Mouse (Mus musculus): ENCODE measurements around the gene Magi2.
"Not testable (repeated sequence)": the region's sequence is repeated elsewhere in the genome, so short reads cannot be mapped to it uniquely, and the experiment has no call there.

The Magi2 gene

DNA sequence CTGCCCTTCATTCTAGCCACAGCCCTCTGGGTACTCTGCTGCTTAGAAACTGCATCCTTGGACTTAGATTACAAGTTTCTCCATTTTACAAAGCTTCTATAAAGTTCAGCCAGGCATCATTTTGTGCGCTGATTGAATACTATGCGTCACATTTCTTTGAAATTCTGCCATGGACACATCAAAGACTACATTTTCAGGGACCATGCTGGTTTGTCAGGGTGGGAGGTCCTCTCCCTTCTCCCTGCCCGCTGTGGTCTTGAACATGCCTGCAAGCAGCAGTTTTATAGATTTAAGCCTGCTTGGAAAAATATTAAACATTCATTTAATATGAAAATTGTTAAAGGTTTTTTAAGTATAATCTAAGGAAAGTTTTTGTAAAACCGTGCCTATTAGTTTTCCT, 1030.6 kb downstream of the Magi2 start:
- DNase-seq, result no peak

DNA sequence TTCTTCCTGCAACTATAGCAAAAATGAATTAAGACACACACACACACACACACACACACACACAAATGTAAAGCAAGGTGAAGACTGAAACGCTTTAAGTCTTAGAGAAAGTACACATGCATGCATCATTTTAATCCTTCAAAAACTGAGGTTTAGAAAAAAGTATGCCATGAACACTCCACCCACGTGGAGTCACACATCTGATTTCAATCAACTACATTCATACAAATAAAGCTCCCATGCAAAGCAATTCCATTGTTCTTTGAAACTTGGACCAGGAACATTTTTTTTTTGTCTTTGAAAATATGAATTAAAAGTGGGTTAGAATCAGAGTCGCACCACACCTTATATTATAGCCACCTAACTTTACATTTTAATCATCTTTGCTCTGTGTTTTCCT, 1032.9 kb downstream of the Magi2 start:
- DNase-seq, result no peak

DNA sequence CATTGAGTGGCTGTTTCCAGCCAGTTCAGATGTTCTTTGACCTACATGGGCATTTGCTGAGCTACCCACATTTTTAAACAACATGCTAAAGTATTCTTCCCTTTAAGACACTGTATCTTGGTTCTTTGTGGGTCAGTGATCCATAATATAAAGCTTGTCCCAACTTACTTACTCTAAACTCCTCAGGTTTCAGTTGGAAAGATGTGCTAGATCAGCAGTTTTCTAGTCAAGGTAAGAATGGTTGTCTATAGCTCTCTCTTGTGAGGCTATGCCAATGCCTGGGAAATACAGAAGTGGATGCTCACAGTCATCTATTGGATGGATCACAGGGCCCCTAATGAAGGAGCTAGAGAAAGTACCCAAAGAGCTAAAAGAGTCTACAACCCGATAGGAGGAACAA, 1045.8 kb downstream of the Magi2 start:
- not testable (repeated sequence) for DNase-seq

DNA sequence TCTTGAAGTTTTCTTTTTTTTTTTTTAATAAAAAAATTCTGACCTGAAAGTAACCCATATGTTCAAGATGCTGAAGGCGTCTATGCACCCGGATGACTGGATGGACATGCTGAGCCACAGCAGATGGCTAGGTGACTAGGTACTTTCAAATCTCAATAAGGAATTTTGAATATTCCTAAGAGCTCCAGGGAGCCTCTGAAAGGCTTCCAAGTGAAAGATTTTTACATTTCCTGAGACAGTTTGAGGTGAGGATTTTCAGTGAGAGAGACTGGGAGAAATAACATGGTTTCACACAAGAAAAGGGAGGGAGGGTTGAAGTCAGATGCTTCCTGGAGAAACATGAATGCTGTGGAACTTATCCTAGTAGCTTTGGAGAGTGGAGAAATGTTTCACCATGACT, 1048.8 kb downstream of the Magi2 start:
- no peak for DNase-seq

DNA sequence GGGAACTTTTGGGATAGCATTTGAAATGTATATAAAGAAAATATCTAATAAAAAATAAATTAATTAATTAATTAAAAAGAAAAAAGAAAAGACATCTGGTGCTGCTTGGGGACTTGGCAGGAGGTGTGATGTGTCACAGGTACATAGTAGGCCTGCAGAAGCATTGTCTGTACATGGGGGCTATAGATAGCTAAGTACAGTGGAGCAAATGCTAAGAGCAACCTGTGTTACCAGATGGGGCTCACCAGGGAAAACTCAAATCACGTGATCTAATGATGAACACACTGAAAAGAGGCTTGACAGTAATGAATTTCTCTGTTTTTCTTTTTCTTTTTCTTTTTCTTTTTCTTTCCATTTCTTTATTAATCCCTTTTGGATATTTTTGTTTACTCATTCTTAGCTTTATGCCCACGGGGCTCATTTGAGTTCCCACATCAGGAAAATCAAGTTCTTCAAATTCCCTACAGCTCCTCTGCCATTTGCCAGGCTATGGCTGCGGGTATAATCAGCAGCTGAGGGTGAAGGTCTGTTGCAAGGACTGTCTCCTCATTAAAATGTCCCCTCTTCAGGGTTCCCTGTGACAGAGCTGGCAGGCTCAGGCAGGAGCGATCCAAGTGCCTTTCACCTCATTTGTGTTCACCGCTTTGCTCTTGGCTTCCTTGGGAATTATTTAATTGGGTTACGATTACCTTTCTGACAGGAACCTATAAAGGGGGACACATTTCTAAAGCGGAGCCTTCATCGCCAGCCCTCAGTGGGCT, 1058.4 kb downstream of the Magi2 start:
- no peak for DNase-seq

DNA sequence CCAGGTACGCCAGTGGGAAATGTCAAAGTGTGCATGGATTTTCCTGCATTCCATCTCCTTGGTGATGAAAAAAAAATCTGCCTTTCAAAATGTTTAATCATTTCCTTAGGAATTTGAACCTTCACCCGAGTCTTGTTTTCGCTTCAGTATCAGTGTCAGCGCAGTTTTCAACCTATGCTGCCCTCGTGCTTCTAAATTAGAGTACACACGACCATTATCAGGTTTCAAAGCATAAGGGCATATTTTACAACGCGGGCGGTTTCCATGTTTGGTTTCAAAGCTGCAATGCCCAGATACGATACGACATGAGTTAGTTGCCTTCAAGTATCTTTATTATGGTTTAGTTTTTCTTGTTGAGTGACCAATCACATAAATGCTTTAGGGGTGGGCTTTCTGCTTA, 1067.7 kb downstream of the Magi2 start:
- no peak for DNase-seq

DNA sequence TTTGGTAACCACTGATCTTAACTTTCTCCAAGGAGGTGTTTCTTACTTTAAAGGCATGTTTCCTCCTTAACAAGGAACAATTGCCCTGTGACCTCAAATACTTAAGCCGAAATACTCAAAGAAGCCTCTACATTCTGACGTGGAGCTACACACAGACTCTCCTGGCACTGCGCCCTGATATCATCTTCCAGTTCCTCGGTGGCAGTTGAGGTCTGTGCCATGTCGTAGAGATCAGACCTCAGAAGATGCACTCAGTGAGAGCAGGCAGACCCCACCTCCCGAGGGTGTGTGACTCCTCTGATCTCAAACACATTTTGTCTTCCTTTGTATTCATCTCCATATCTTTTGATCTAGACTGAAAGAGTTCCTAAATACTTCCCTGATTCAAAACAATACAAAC, 1073.0 kb downstream of the Magi2 start:
- no peak for DNase-seq

DNA sequence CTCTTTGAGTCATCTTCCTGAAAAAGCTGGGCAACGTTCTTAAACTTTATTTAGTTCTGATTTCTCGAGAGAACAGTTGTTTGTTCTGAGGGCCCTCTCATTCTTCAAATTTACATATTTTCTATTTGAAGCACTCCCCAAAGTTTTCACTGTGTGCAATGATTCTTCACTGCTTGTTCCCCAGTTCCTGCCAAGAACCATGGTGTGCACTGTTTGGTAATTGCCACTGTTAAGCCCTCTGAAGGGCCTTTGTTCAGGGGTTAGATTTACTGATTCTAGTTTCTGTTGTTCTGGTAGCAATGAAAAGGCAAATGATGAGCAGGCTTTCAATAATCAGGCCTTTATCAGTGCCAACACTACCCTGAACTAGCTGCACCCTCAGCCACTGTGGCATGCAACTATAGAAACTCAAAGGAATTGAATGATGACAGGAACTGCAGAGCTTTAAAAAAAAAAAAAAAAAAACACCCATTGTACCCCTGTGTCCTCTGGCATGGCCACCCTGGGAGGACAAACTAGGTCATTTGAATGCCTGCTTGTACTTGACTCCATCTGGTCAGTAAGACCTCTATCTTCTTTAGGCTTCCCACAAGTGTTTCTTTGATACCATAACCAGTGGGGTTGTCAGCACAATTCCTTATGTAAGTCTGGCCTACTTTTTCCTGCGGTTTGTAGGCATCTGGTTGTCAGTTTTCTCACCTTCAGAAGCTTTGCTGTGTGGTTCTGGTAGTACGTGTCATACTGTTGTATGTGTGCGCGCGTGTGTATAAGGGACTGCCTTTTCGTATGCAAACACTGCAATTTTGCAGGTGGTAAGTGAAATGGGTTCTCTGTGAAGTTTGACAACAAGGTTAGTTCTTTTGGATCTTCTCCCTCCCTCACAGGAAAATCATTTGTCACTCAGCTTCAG, 1076.5 kb downstream of the Magi2 start:
- DNase-seq, result no peak

DNA sequence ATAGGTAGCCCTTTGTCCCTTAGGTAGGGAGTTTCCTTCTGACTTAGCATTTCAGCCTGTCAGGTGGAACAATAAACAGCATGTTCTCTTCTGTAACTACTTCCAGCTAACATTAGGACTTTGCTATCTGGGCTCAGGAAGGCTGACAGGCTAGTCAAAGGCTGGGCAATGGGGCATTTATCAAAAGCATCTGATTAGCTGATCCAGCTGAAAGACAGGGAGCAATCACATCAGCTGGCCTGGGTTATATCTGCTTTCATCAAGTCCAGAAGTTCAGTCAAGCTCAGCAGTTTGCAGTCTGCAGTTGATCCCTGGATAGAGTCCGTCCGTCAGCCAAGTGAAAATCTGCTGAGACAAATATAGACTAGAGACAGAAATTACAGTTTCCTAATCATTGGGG, 1094.1 kb downstream of the Magi2 start:
- DNase-seq, result no peak

DNA sequence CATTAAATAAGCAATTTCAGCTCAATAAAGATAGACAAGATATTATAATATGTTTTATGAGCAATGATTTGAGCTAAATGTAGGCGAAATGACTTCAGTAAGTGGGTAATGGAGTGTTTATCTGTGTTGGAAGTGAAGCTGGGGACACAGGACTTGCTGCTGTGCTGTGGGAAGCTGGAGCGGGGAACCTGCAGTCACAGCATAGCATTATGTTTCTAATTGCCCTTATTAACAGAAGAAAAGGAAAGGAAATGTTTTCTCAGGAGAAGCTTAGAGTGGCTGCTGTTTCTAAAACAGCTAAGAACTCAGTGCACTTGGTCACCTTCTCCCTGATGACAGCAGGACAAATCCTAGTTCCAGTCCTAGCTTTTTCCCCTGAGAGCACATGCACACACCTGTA, 1098.5 kb downstream of the Magi2 start:
- DNase-seq, result no peak

DNA sequence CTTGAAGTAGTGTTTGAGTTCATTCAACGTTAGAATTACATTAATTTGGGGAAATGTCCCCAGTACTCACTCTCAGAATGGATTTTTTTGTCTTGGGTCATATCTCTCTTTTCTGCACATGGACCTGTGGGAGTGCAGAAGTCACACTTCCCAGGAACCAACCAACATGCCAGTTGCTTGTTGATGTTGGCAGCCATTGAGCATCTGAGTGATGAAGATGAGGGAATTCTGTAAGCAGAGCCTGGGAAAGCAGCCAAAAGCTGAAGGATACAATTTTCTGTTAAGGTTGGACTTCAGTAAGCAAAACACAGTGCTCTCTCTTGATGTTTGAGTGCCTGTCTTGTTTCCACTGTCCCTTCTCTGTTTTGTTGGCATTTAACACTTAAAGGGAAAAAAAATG, 1102.1 kb downstream of the Magi2 start:
- no peak for DNase-seq

DNA sequence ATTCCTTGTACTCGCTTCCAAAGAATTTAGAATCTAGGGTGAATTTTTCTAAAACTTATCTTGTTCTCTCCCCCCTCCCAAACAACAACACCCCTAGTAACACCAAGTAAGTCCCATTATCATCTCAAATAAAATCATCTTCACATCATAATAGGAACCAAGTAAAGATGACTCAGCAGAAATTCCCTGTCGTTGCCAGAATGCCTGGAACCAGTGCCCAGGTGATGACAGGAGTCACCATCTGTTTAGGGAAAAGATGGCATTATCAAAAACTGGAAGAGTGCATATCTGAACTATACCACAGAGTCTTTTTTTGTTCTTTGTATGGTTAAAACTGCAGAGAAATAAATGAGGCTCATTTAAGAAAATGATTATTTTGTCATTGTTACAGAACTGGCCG, 1103.2 kb downstream of the Magi2 start:
- DNase-seq, result no peak

DNA sequence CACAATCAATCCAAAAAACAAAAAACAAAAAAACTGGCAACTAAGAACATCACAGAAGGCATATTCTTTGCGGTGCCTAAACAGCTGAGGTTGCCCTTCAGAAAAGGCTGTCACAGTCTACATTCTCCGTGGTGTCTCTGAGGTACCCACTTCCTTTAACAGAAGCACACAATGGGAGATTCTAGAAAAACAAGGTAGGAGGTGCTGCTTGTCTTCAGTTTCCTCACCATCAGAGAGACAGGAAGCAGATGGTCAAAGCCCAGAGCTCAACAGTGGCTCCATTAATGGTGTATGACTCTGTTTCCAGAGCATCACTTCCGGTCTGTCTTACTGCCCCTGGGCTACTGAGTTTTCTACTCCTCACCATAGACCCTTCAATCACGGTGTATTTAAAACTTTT, 1105.7 kb downstream of the Magi2 start:
- peak in 1 of 2 experiments; percentile 9 for DNase-seq

DNA sequence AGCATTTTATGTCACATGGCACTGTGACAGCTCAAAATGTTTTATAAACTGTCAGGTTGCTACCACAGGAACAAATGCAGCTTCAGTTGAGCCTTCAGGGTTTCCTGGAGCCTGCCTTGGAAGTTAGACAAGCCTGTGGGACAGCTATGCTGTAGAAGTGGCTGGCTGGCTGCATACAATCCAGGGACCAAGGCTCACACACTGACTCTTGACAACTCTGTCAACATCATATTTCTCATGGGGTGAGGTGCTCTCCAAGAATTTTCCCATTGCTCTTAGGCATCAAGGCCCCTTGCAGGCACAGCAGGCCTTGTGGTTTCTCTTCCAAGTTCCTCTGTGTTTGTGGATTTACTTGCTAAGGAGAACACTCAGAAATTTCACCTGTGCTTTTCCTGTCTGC, 1107.7 kb downstream of the Magi2 start:
- DNase-seq, result no peak

DNA sequence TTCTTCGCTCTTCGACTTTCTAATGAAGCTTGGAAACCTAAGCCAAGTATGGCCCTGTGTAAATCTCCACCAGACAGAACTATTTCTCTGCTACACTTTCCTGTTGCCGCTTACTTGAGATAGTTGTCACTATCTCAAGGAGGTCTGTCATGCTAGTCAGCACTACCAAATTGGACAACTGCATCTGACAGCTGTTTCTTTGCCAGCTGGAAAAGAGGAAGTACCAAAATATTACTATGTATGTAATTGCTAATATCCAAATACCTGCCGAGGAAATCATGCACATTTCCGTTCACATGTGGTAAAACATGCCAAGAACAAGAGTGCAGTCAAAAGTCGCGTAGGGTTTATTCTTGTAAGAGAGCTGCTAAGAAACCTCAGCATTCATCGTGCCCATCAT, 1126.1 kb downstream of the Magi2 start:
- DNase-seq, result peak in 1 of 2 experiments; percentile 23

DNA sequence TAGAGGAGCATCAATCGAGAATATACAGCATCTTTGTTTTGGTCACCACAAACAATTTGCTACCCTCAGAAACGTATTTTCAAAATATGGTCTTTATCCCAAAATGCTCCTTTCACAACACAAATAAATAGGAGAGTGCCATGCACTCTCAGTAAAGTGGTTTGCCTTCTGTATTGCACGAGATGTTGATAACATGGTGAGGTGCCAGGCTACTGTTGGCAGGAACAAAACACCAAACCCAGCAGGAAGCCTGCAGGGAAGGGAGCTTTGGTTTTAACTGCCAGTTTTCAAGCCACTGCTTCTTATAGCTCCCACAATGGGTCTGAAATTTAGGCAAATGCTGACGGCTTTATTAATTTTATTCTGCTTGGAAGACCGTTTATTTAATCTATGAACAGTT, 1131.6 kb downstream of the Magi2 start:
- DNase-seq, result no peak

DNA sequence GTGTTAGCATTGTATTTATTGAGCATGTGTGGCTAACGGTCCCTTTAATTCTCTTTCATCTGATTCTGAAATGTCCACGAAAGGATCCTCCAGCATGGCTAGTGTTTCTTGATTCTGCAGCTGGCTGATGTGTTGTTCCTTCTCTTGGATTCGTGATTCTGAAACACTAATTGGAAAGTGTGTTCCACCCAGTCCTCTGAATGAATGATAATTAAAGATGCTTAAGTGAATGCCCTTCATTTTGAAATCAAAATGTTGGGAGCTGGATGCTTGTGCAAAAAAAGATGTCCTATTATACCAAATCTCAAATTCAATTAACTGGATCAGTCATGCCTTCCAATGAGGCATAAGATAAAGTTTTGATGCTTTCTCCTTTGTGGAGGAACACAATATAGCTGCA, 1132.2 kb downstream of the Magi2 start:
- DNase-seq, result no peak

DNA sequence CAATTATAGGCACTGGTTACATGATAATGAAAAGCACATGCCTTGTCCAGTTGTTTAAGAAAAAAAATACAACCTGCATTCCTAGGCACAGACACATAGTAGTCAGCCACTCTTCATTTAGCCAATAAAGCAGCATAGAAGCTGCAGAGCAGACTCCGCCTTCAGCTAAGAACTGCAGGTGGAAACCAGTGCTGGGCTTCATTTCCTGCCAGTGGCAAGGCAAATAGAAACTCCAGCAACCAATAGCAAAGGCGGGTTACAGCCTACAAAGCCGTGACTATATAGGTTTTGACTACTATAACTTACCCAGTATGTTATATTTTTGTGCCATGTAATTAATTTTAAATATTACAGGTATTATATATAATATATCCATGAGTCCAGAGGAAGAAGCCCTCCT, 1135.3 kb downstream of the Magi2 start:
- no peak for DNase-seq

DNA sequence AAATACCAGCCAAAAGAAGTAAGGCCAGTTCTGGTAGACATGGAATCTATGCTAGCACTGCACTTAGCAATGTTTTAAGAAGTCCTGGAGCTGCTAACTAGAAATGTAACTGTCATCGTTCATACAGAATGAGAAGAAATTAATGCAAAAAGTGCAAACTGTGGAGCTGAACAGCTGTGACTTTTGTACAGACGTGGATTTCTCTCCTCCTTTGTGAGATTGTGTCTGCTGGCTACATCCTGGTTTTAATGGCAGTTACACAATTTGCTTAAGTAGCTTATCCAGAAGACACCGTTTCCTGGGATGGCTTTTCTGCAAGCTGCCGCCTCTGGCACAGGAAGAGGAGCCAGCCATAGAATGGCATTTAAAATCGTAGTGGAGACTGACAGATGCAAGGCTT, 1136.4 kb downstream of the Magi2 start:
- DNase-seq, result no peak

DNA sequence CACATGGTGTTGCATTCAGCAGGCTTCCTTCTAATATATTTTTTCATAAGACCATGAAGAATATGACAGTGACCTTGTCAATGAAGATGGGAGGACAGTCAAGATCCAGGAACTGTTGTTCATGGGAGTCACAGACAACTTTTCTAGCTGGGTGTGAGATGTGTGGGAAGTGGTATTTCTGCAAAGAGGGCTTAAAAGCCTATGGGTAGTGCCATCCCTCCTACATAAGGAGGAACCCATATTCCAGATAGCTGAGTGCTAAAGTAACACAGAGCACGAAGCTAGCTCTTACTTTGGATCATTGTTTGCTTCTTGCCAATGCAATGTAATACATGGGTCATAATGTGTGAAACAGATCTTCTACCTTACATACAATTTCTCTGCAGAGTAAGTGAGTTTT, 1146.8 kb downstream of the Magi2 start:
- no peak for DNase-seq

DNA sequence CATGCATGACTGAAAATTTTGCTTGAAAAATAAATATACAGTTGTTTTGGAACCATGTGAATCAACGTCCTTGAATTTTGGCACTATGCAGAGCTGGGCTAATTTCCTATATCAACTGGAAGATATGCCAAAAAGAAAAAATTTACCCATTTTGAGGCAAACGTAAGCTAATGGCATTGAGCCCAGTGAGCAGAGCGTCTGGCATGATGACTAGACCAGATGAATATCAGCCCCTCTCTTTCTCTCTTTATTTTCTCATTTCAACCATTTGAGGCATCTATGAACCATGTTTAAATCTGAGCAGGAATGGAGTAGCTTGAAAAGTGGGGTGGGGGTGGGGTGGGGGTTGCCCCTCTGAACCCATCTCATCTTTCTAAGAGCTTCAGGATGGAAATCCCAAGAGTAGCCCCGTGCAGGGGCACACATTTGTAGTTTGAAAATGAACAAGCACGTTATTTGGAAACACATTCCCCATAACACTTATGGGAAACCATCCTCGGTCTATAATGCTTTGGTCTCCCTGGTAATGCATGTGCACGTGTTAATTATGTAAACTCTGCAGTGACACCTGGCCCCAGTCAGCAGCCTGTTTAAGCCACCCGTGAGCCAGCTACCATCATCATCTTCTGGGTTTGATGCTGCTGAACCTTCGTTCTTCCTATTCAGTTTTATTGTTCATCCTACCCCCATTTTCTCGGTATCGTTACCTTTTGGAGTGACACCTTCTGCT, 1151.4 kb downstream of the Magi2 start:
- no peak for DNase-seq

DNA sequence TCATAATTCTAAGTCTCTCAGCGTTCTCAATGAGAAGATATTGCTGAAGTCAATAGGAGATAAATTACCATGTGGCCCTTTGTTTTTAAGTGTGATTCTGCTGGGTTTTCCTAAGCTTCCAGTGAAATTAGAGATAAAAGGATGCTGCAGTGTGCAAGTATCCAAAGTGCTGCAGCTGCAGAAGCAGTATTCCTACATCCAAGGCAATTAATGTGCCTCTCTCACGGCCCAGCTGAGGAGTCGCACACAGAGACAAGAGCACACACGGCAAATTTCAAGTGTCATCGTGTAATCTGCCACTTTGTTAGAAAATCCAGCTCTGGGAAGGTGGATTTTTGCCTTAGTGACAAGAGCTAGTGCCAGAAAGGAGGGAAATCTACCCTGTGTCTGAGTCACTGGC, 1177.7 kb downstream of the Magi2 start:
- DNase-seq, result no peak

DNA sequence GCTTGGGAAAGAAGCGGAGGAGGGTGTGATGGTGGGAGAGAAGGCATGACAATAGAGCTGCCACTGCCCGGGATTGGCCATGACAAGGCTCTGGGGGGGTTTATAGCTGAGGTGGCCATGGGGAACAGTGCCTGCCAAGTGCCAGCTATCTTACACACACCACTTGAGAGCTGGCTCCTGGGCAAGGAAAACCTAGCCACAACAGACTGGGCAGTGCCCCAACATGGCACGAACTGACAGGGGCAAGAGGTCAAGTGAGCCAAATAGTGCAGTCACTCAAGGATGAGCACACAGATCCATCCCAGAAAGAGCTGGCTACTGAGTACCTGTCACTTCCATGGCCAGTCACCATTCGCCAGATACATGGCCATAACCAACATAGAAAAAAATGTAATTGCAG, 1179.8 kb downstream of the Magi2 start:
- DNase-seq, result no peak

DNA sequence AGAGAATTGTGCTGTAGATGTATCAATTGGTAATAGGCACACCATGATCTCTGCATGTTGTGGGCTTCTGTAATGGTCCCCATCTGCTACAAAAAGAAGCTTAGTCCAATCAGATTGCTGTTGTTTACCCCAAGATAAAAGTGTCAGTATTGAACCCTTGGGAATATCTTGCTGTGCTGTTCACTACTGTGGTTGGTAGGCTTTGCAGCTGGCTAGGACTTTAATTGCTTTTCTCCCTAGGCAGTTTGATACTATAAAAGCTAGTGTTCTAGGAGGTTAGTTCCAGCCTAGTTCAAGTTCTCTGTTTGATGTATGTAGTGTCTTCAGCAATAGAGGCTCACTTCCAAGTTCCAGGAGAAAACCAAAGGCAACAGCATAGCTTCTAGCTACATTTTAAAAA, 1188.5 kb downstream of the Magi2 start:
- DNase-seq, result no peak

Data from B cell, adult 2 months (primary cell).